Mouse (Mus musculus) small intestine, adult 2 months (tissue): Measurements from ENCODE around the gene Slc29a1.

Experiments
- CTCF ChIP-seq: fragments of 200-500 bp; IDR thresholded peaks from 2 replicates; pipeline ENCODE4 v1.5.1; 2012; ENCODE audit warnings: low read depth, mild to moderate bottlenecking, control low read depth, inconsistent platforms, low read length, moderate library complexity, mixed read lengths; ENCODE audit not compliant: insufficient replicate concordance, insufficient read length; ENCODE audit errors: extremely low read depth
- POLR2A ChIP-seq: fragments of 200-500 bp; IDR thresholded peaks from 2 replicates; pipeline ENCODE4 v1.6.1; 2012; ENCODE audit warnings: low read depth, mild to moderate bottlenecking, control low read depth, inconsistent platforms, low read length, moderate library complexity

DNA sequence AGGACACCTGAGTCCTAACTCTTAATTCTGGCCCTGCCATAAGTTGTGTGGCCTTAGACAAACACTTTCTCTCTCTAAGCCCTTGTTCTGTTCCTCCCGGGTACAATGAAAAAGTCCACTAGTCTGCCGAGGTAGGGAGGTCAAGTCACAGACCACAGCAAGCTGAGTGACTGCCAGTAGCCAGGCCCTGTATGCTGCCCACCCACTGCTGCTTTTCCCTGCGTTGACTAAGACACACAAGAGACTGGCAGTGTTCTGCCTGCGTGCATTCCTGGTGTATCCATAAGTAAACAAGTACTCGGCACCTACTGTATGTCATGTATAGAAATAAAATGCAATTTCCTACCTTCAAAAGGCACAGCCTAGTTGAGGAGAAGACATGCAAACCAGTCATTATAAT, 49.2 kb downstream of the Slc29a1 start:
- TF ChIP-seq CTCF = no peak
- TF ChIP-seq POLR2A = no peak
